Mouse (Mus musculus): ENCODE results near the gene Gm572. TPM values are rescaled to one million over a fixed set of nuclear protein-coding genes. Genes with fewer than 3 reads are reported as not detected.

Gm572 gene
- polyA plus RNA-seq, 1 experiment from 2014 or later, result not detected

GRCm38 (mm10) chr4:148601871-148602270 is 41.2 kb upstream of the Gm572 start:
- no peaks in the 10 kb centered on the region for H3K9me3 ChIP-seq (ENCODE audit: low read length)
- no peaks in the 10 kb centered on the region for H3K36me3 ChIP-seq (ENCODE audit: insufficient read depth, low read length)
- no peaks in the 10 kb centered on the region for H3K4me1 ChIP-seq (ENCODE audit: insufficient read depth, low read depth, low read length)
- no peaks in the 10 kb centered on the region for H3K27me3 ChIP-seq (replicated peaks; ENCODE audit: insufficient read depth, low read length)
- DNase-seq (ENCODE audit: low spot score), result no peak
- no peak overlapping the region for H3K27ac ChIP-seq (ENCODE audit: low read length)
- H3K4me3 ChIP-seq (ENCODE audit: low read depth, low read length), result no peak overlapping the region
- no peak for ATAC-seq
- H3K9ac ChIP-seq (replicated peaks; ENCODE audit: low read depth), result no peak overlapping the region
- WGBS, result 67% methylated on average over 4 of the region's 4 CpGs
- H3K4me2 ChIP-seq (replicated peaks; ENCODE audit: low read depth, low read length), result no peak overlapping the region
- TF ChIP-seq CTCF (IDR thresholded peaks at IDR 0.05) (no peak), EP300 (IDR thresholded peaks at IDR 0.05) (no peak)

- ATAC-seq (no peak), DNase-seq (ENCODE audit: low spot score) (no peak)
- Histone ChIP-seq H3K4me2 (replicated peaks; ENCODE audit: low read depth, low read length) (no peak within 1 kb of the TSS), H3K27me3 (replicated peaks; ENCODE audit: insufficient read depth, low read length) (no peaks in the 10 kb centered on the region), H3K9ac (replicated peaks; ENCODE audit: low read depth) (no peak within 1 kb of the TSS), H3K4me3 (ENCODE audit: low read depth, low read length) (no peak within 1 kb of the TSS), H3K36me3 (ENCODE audit: insufficient read depth, low read length) (no peaks in the 10 kb centered on the region), H3K4me1 (ENCODE audit: insufficient read depth, low read depth, low read length) (no peaks in the 10 kb centered on the region), H3K9me3 (ENCODE audit: low read length) (no peaks in the 10 kb centered on the region), H3K27ac (ENCODE audit: low read length) (no peak within 1 kb of the TSS)
- TF ChIP-seq CTCF (IDR thresholded peaks at IDR 0.05), result no peak
- TF ChIP-seq EP300 (IDR thresholded peaks at IDR 0.05), result no peak
- 81% methylated on average over 14 of the region's 14 CpGs for WGBS
Observed at GRCm38 (mm10) chr4:148602357-148603120, 40.6 kb upstream of the Gm572 start, which contains the start of gene Masp2. Gene Masp2, plus strand, starts transcription at chr4:148602554.

- H3K27ac ChIP-seq (ENCODE audit: low read length), result no peak overlapping the region
Observed at GRCm38 (mm10) chr4:148603376-148604139, 39.6 kb upstream of the Gm572 start.

GRCm38 (mm10) chr4:148604141-148604540 is 39.0 kb upstream of the Gm572 start:
- ATAC-seq, result no peak
- Histone ChIP-seq H3K9me3 (ENCODE audit: low read length) (no peaks in the 10 kb centered on the region), H3K4me1 (ENCODE audit: insufficient read depth, low read depth, low read length) (no peaks in the 10 kb centered on the region), H3K4me3 (ENCODE audit: low read depth, low read length) (no peak overlapping the region), H3K36me3 (ENCODE audit: insufficient read depth, low read length) (no peaks in the 10 kb centered on the region), H3K27ac (ENCODE audit: low read length) (no peak overlapping the region), H3K4me2 (replicated peaks; ENCODE audit: low read depth, low read length) (no peak overlapping the region), H3K27me3 (replicated peaks; ENCODE audit: insufficient read depth, low read length) (no peaks in the 10 kb centered on the region), H3K9ac (replicated peaks; ENCODE audit: low read depth) (no peak overlapping the region)
- DNase-seq (ENCODE audit: low spot score), result no peak
- TF ChIP-seq EP300 (IDR thresholded peaks at IDR 0.05) (no peak), CTCF (IDR thresholded peaks at IDR 0.05) (no peak)
- WGBS, result 65% methylated on average over 7 of the region's 7 CpGs

More at GRCm38 (mm10) chr4:148603376-148604139, 39.6 kb upstream of the Gm572 start:
- H3K27me3 ChIP-seq (replicated peaks; ENCODE audit: insufficient read depth, low read length), result no peaks in the 10 kb centered on the region
- H3K9me3 ChIP-seq (ENCODE audit: low read length), result no peaks in the 10 kb centered on the region
- no peak for ATAC-seq
- no peak overlapping the region for H3K9ac ChIP-seq (replicated peaks; ENCODE audit: low read depth)
- no peak for DNase-seq (ENCODE audit: low spot score)
- H3K4me2 ChIP-seq (replicated peaks; ENCODE audit: low read depth, low read length), result no peak overlapping the region
- TF ChIP-seq EP300 (IDR thresholded peaks at IDR 0.05), result no peak
- no peak for TF ChIP-seq CTCF (IDR thresholded peaks at IDR 0.05)
- H3K4me1 ChIP-seq (ENCODE audit: insufficient read depth, low read depth, low read length), result no peaks in the 10 kb centered on the region
- H3K36me3 ChIP-seq (ENCODE audit: insufficient read depth, low read length), result no peaks in the 10 kb centered on the region
- H3K4me3 ChIP-seq (ENCODE audit: low read depth, low read length), result no peak overlapping the region
- WGBS, result 65% methylated on average over 10 of the region's 10 CpGs

GRCm38 (mm10) chr4:148604541-148605165 is 38.5 kb upstream of the Gm572 start:
- Histone ChIP-seq H3K9ac (replicated peaks; ENCODE audit: low read depth) (no peak overlapping the region), H3K4me2 (replicated peaks; ENCODE audit: low read depth, low read length) (no peak overlapping the region), H3K27me3 (replicated peaks; ENCODE audit: insufficient read depth, low read length) (no peaks in the 10 kb centered on the region), H3K27ac (ENCODE audit: low read length) (no peak overlapping the region), H3K36me3 (ENCODE audit: insufficient read depth, low read length) (no peaks in the 10 kb centered on the region), H3K4me3 (ENCODE audit: low read depth, low read length) (no peak overlapping the region), H3K4me1 (ENCODE audit: insufficient read depth, low read depth, low read length) (no peaks in the 10 kb centered on the region), H3K9me3 (ENCODE audit: low read length) (no peaks in the 10 kb centered on the region)
- ATAC-seq (peak; percentile 72), DNase-seq (ENCODE audit: low spot score) (peak; percentile 64)
- WGBS, result 92% methylated on average over 3 of the region's 3 CpGs
- TF ChIP-seq EP300 (IDR thresholded peaks at IDR 0.05) (no peak), CTCF (IDR thresholded peaks at IDR 0.05) (peak; percentile 80)

- TF ChIP-seq CTCF (IDR thresholded peaks at IDR 0.05) (peak; percentile 94), EP300 (IDR thresholded peaks at IDR 0.05) (no peak)
- WGBS, result 25% methylated on average over 5 of the region's 5 CpGs
- Histone ChIP-seq H3K27ac (ENCODE audit: low read length) (no peak overlapping the region), H3K4me3 (ENCODE audit: low read depth, low read length) (no peak overlapping the region), H3K4me2 (replicated peaks; ENCODE audit: low read depth, low read length) (no peak overlapping the region), H3K36me3 (ENCODE audit: insufficient read depth, low read length) (0 out of 2 replicates have a peak, but pooled peaks cover 3% of the 10 kb centered on the region), H3K27me3 (replicated peaks; ENCODE audit: insufficient read depth, low read length) (no peaks in the 10 kb centered on the region), H3K4me1 (ENCODE audit: insufficient read depth, low read depth, low read length) (no peaks in the 10 kb centered on the region), H3K9me3 (ENCODE audit: low read length) (no peaks in the 10 kb centered on the region), H3K9ac (replicated peaks; ENCODE audit: low read depth) (no peak overlapping the region)
- peak; percentile 81 for DNase-seq (ENCODE audit: low spot score)
- peak; percentile 66 for ATAC-seq
Observed at GRCm38 (mm10) chr4:148607758-148608157, 35.4 kb upstream of the Gm572 start.

Data from lung, postnatal 0 days (tissue).